Mouse (Mus musculus): Measurements from ENCODE around the gene Gm49336. TPM values are rescaled to one million over a fixed set of nuclear protein-coding genes. Genes with fewer than 3 reads are reported as not detected.

Gene Gm49336
- polyA plus RNA-seq (2012; rRNA removed) (15.0 and 20.4 TPM in 2 replicates), polyA plus RNA-seq (2014; fragmentation: Nextera tagmentation; extraction: Ambion mirVana) (35.9 and 40.4 TPM in 2 replicates)

DNA sequence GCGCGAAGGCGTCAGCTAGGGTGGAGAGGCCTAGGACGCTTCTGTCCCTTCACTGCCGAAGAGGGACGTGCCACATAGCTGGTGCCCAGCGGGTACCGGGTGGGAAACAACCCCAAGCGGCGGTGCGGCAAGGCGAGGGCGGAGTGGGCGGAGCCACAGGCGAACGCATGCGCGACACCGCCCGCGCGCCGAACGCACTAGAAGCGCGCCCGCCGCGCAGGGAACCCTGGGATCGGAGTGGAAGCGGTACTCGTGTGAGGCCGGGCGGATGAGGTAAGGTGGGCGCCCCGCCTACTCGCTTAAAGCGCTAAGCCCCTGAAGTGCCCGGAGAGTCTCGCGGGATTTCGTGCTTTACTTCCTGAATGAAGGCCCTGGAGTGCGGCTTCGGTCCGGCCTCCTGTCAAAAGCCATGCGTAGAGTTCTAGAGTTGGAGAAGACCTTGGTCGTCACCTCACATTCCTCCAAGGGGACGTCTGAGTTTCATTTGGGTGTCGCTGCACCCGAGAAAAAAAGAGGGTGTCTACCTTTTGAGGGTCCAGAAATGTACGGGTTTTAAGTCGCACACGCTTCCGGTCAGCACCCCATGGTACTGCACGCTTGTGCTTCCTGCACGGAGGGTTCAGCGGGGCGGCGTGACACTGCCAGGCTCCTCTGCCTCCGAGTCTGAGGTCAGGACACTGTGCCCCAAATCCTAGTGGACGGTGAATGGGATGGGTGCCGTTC, at the start of gene Gm49336, which contains the start of gene Nupl1:
Gene Gm49336, minus strand, starts transcription at position 227 of the 723 bp plus-strand sequence.
Gene Nupl1, minus strand, starts transcription at position 151 of the 723 bp plus-strand sequence.
- peak within 1 kb of the TSS; percentile 79 for H3K27ac ChIP-seq
- H3K9me3 ChIP-seq (ENCODE audit: control insufficient read depth, low read length): no peaks in the 10 kb centered on the region
- peak; percentile 100 for ATAC-seq (ENCODE audit: insufficient read depth)
- TF ChIP-seq EP300 (IDR thresholded peaks at IDR 0.05; ENCODE audit: low read depth) (peak; percentile 65; the same call in 1 of the 2 replicates), CTCF (IDR thresholded peaks at IDR 0.05; ENCODE audit: low read depth) (0 out of 2 replicates have a peak, but pooled peaks have one; percentile 26)
- H3K27me3 ChIP-seq (ENCODE audit: control insufficient read depth, insufficient read depth, low read length): no peaks in the 10 kb centered on the region
- no peaks in the 10 kb centered on the region for H3K36me3 ChIP-seq (replicated peaks; ENCODE audit: control insufficient read depth, insufficient read depth, low read depth)
- DNase-seq (ENCODE audit: low read depth in 3 of 3, low spot score in 3 of 3): peak; percentile 98 to 99 (median 98)
- H3K4me3 ChIP-seq (ENCODE audit: insufficient read depth in 1 of 2, low read depth in 2 of 2, low read length in 2 of 2): peak within 1 kb of the TSS; percentile 76 to 92
- peak within 1 kb of the TSS; percentile 98 for H3K9ac ChIP-seq (replicated peaks)
- WGBS (ENCODE audit: insufficient replicate concordance): under 1% methylated on average over 62 of the region's 62 CpGs
- peak within 1 kb of the TSS; percentile 86 for H3K4me2 ChIP-seq (ENCODE audit: low read depth)
- H3K4me1 ChIP-seq (replicated peaks; ENCODE audit: control insufficient read depth in 2 of 2, insufficient read depth in 2 of 2, low read length in 1 of 2): peaks cover 15 to 21% of the 10 kb centered on the region in 2 experiments

DNA sequence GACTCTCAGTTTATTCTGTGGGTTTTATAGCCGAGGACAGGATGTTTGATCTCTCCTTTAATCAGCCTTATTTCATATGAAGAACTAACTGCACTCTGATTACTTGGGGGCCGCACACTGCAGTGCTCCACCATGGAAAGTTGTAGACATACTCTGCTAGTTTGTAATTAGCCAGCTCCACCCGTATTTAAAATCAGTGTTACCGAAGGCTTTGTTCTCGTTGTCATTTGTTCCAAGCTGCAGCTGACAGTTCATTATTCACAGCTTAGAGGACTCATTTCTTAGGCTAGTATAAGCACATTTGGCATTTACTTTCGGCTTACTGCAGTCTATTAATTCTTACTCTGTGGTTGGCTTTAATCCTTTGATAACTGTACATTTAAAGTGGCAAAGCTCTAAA, 49.7 kb upstream of the Gm49336 start:
- Histone ChIP-seq H3K36me3 (replicated peaks; ENCODE audit: control insufficient read depth, insufficient read depth, low read depth) (peaks cover 10% of the 10 kb centered on the region), H3K4me2 (ENCODE audit: low read depth) (no peak overlapping the region), H3K4me1 (replicated peaks; ENCODE audit: control insufficient read depth in 2 of 2, insufficient read depth in 2 of 2, low read length in 1 of 2) (no peaks in the 10 kb centered on the region), H3K4me3 (ENCODE audit: insufficient read depth in 1 of 2, low read depth in 2 of 2, low read length in 2 of 2) (no peak overlapping the region), H3K9me3 (ENCODE audit: control insufficient read depth, low read length) (no peaks in the 10 kb centered on the region), H3K27ac (no peak overlapping the region), H3K9ac (replicated peaks) (no peak overlapping the region), H3K27me3 (ENCODE audit: control insufficient read depth, insufficient read depth, low read length) (no peaks in the 10 kb centered on the region)
- 78% methylated on average over 6 of the region's 6 CpGs for WGBS (ENCODE audit: insufficient replicate concordance)
- TF ChIP-seq EP300 (IDR thresholded peaks at IDR 0.05; ENCODE audit: low read depth) (no peak), CTCF (IDR thresholded peaks at IDR 0.05; ENCODE audit: low read depth) (no peak)
- ATAC-seq (ENCODE audit: insufficient read depth) (no peak), DNase-seq (ENCODE audit: low read depth in 3 of 3, low spot score in 3 of 3) (no peak)

- Histone ChIP-seq H3K9me3 (ENCODE audit: control insufficient read depth, low read length) (no peaks in the 10 kb centered on the region), H3K4me1 (replicated peaks; ENCODE audit: control insufficient read depth in 2 of 2, insufficient read depth in 2 of 2, low read length in 1 of 2) (no peaks in the 10 kb centered on the region), H3K36me3 (replicated peaks; ENCODE audit: control insufficient read depth, insufficient read depth, low read depth) (peaks cover 10% of the 10 kb centered on the region), H3K27me3 (ENCODE audit: control insufficient read depth, insufficient read depth, low read length) (no peaks in the 10 kb centered on the region), H3K4me3 (ENCODE audit: insufficient read depth in 1 of 2, low read depth in 2 of 2, low read length in 2 of 2) (no peak overlapping the region), H3K9ac (replicated peaks) (no peak overlapping the region), H3K27ac (no peak overlapping the region), H3K4me2 (ENCODE audit: low read depth) (no peak overlapping the region)
- WGBS (ENCODE audit: insufficient replicate concordance): 83% methylated on average over 14 of the region's 14 CpGs
- no peak for TF ChIP-seq CTCF (IDR thresholded peaks at IDR 0.05; ENCODE audit: low read depth)
- TF ChIP-seq EP300 (IDR thresholded peaks at IDR 0.05; ENCODE audit: low read depth): no peak
- ATAC-seq (ENCODE audit: insufficient read depth) (no peak), DNase-seq (ENCODE audit: low read depth in 3 of 3, low spot score in 3 of 3) (no peak)
Observed at GRCm38 (mm10) chr14:60300224-60300991, 49.1 kb upstream of the Gm49336 start.

DNA sequence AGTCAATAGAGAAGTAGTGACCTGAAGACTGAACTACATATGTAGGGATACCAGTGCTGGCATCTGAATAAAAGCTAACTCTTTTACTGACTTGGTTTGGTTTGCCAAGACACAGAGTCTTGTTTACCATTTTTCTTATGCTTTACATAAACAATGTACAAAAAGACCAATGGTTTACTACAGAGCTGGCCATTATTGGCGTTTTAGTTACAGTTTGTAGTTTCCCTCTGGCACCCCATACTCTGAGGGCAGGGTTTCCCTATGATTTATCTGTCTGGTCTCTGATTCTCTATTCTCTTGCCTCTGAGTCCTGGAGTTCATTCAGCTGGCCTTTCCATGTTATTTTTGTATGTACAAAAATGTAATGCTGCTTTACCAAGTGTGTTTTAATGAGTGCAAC, 44.2 kb upstream of the Gm49336 start:
- Histone ChIP-seq H3K27ac (no peak overlapping the region), H3K4me3 (ENCODE audit: insufficient read depth in 1 of 2, low read depth in 2 of 2, low read length in 2 of 2) (no peak overlapping the region), H3K27me3 (ENCODE audit: control insufficient read depth, insufficient read depth, low read length) (no peaks in the 10 kb centered on the region), H3K4me1 (replicated peaks; ENCODE audit: control insufficient read depth in 2 of 2, insufficient read depth in 2 of 2, low read length in 1 of 2) (0 out of 4 replicates have a peak, but pooled peaks cover 0 to 1% of the 10 kb centered on the region in 2 experiments), H3K4me2 (ENCODE audit: low read depth) (no peak overlapping the region), H3K36me3 (replicated peaks; ENCODE audit: control insufficient read depth, insufficient read depth, low read depth) (no peaks in the 10 kb centered on the region; the same call in none of the 2 replicates), H3K9me3 (ENCODE audit: control insufficient read depth, low read length) (no peaks in the 10 kb centered on the region), H3K9ac (replicated peaks) (no peak overlapping the region)
- no peak for TF ChIP-seq CTCF (IDR thresholded peaks at IDR 0.05; ENCODE audit: low read depth)
- no peak for TF ChIP-seq EP300 (IDR thresholded peaks at IDR 0.05; ENCODE audit: low read depth)
- ATAC-seq (ENCODE audit: insufficient read depth): no peak
- no peak for DNase-seq (ENCODE audit: low read depth in 3 of 3, low spot score in 3 of 3)
- 70% methylated on average over 1 of the region's 1 CpGs for WGBS (ENCODE audit: insufficient replicate concordance)

DNA sequence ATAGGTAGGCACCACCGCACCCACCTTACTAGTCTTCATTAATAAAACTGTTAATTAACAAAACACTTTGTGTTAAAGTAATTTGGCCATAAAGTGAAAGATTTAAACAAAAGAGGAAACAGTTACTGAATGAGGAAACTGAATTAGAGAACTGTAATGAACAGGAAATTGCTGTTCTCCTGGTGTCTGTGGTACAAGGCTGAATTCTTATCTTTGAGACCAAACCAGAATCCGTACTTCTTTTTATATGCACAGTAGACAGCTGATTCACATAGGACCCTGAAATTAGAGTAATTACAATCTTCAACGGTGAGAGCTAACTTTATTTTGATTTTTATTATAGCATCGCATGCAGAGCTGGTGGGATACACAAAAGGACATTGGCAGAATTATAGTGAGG, 39.1 kb upstream of the Gm49336 start:
- no peak for DNase-seq (ENCODE audit: low read depth in 3 of 3, low spot score in 3 of 3)
- Histone ChIP-seq H3K36me3 (replicated peaks; ENCODE audit: control insufficient read depth, insufficient read depth, low read depth) (no peaks in the 10 kb centered on the region; the same call in 1 of the 2 replicates), H3K9ac (replicated peaks) (no peak overlapping the region), H3K9me3 (ENCODE audit: control insufficient read depth, low read length) (no peaks in the 10 kb centered on the region), H3K27ac (no peak overlapping the region), H3K4me3 (ENCODE audit: insufficient read depth in 1 of 2, low read depth in 2 of 2, low read length in 2 of 2) (no peak overlapping the region), H3K4me1 (replicated peaks; ENCODE audit: control insufficient read depth in 2 of 2, insufficient read depth in 2 of 2, low read length in 1 of 2) (0 out of 4 replicates have a peak, but pooled peaks cover 0 to 1% of the 10 kb centered on the region in 2 experiments), H3K4me2 (ENCODE audit: low read depth) (no peak overlapping the region), H3K27me3 (ENCODE audit: control insufficient read depth, insufficient read depth, low read length) (no peaks in the 10 kb centered on the region)
- no peak for ATAC-seq (ENCODE audit: insufficient read depth)
- TF ChIP-seq EP300 (IDR thresholded peaks at IDR 0.05; ENCODE audit: low read depth): no peak
- no peak for TF ChIP-seq CTCF (IDR thresholded peaks at IDR 0.05; ENCODE audit: low read depth)
- WGBS (ENCODE audit: insufficient replicate concordance): 42% methylated on average over 4 of the region's 4 CpGs
